Mouse (Mus musculus) liver, postnatal 0 days (tissue): ENCODE data around the gene Ugt1a5. TPM values are rescaled to one million over a fixed set of nuclear protein-coding genes. Genes with fewer than 3 reads are reported as not detected.
A peak's percentile ranks its signal among the peaks of the same experiment; 100 is the strongest.
"Not testable (repeated sequence)": the region's sequence is repeated elsewhere in the genome, so short reads cannot be mapped to it uniquely, and the experiment has no call there.

ENCODE experiments used
- ATAC-seq: fragments of 200-750 bp; cut with Nextera tagmentation; 2 replicates; pipeline ENCODE4 v1.8.0; 2017; ENCODE audit warnings: mild to moderate bottlenecking, moderate library complexity
- DNase-seq: peaks from one replicate; pipeline ENCODE4 v3.0.0-alpha.2; 2016
- H3K27ac ChIP-seq: fragments of 300-500 bp; sonication (generic); 2 replicates; pipeline ENCODE4 v1.5.1; 2014; ENCODE audit warnings: antibody characterized with exemption, moderate library complexity, mild to moderate bottlenecking, low read depth
- H3K27me3 ChIP-seq: fragments of 300-500 bp; sonication (generic); 2 replicates; pipeline ENCODE4 v1.6.1; 2014; ENCODE audit warnings: low read length, control low read depth, mixed read lengths; ENCODE audit not compliant: insufficient read depth
- H3K36me3 ChIP-seq: fragments of 300-500 bp; sonication (generic); replicated peaks from 2 replicates; pipeline ENCODE4 v1.6.1; 2014; ENCODE audit warnings: mild to moderate bottlenecking, control low read depth, low read length, moderate library complexity, mixed read lengths; ENCODE audit not compliant: insufficient read depth
- H3K4me1 ChIP-seq: fragments of 300-500 bp; sonication (generic); 2 replicates; pipeline ENCODE4 v1.6.1; 2014; ENCODE audit warnings: antibody characterized with exemption, mild to moderate bottlenecking, control low read depth; ENCODE audit not compliant: insufficient read depth
- H3K4me2 ChIP-seq: fragments of 300-500 bp; sonication (generic); 2 replicates; pipeline ENCODE4 v1.6.1; 2014; ENCODE audit warnings: low read depth, mild to moderate bottlenecking, low read length, moderate library complexity, mixed read lengths
- H3K4me3 ChIP-seq: fragments of 300-500 bp; sonication (generic); 2 replicates; pipeline ENCODE4 v1.5.1; 2014; ENCODE audit warnings: low read depth, low read length
- H3K9ac ChIP-seq: fragments of 300-500 bp; sonication (generic); replicated peaks from 2 replicates; pipeline ENCODE4 v1.6.1; 2014; ENCODE audit warnings: mild to moderate bottlenecking, moderate library complexity
- H3K9me3 ChIP-seq: fragments of 300-500 bp; sonication (generic); 2 replicates; pipeline ENCODE4 v1.6.1; 2016; ENCODE audit warnings: mild to moderate bottlenecking, control low read depth, low read length, mixed read lengths
- CTCF ChIP-seq: sonication (generic); IDR thresholded peaks from 2 replicates; pipeline ENCODE4 v1.5.1; 2016; ENCODE audit warnings: antibody characterized with exemption, low read depth
- EP300 ChIP-seq: IDR thresholded peaks from 2 replicates; pipeline ENCODE4 v1.6.1; 2016; ENCODE audit warnings: antibody characterized with exemption, low read depth, mild to moderate bottlenecking
- WGBS: fragments of 180-500 bp; shearing (Covaris S2); extraction: QIAGEN DNeasy Blood & Tissue Kit; methylation state at CpG from one replicate; pipeline ENCODE4 v1.1.7; 2014; ENCODE audit not compliant: insufficient replicate concordance; 5-methylcytosine and 5-hydroxymethylcytosine counted together
- polyA plus RNA-seq: library from polyadenylated mRNA; unstranded; fragments of >200 nt; fragmentation: Nextera tagmentation; extraction: Ambion mirVana; gene quantifications from 2 replicates; pipeline ENCODE4 v1.2.1, GENCODE M21; 2015

The Ugt1a5 gene
- polyA plus RNA-seq, 1 experiment from 2014 or later = 0.19 TPM

DNA sequence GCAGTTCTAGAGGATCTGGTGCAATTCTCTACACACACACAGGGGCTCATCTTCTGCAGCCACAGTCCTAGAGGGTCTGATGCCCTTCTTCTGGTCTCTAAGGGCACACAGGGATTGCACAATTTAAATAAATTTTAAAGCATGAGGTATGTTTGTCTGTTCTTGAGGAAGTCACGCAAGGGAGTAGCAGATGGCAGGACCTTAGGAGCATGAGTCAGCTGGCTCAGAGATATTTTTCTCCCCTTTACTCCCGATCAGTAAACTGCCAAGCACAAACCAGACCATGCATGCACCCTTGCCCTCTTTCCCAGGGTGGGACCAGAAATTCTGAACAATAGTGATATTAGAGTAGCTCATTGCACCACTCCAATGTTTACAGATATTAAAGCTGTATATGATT, 7.4 kb upstream of the Ugt1a5 start:
- H3K9me3 ChIP-seq = no peaks in the 10 kb centered on the region
- no peak overlapping the region for H3K9ac ChIP-seq
- H3K36me3 ChIP-seq = no peaks in the 10 kb centered on the region
- no peak overlapping the region for H3K4me3 ChIP-seq
- 40% methylated on average over 2 of the region's 2 CpGs for WGBS
- no peak overlapping the region for H3K4me2 ChIP-seq
- H3K27ac ChIP-seq = no peak overlapping the region
- H3K27me3 ChIP-seq = no peaks in the 10 kb centered on the region
- no peak for DNase-seq
- no peaks in the 10 kb centered on the region for H3K4me1 ChIP-seq
- TF ChIP-seq EP300 (no peak), CTCF (no peak)
- no peak for ATAC-seq

DNA sequence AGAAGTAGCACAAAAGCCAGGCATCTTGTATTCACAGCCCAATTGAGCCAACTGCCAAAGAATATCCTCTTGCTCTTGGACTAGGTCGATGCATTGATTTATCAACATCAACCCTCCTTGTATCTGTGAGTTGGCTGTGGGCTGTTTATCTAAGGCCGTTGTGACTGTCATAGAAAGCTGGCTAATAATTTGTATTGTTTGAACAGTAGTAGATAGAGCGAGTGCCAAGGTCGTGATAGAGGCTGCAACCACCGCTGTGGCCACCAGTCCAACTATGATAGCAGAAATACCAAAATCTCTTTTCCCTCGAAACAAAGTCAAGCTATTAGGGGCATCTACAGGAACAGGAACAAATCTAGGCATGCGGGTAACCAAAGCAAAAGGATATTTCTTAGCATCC, 6.4 kb downstream of the Ugt1a5 start:
- DNase-seq, H3K4me1 ChIP-seq, H3K27ac ChIP-seq, H3K4me2 ChIP-seq, H3K9ac ChIP-seq, H3K36me3 ChIP-seq, H3K27me3 ChIP-seq, H3K9me3 ChIP-seq, H3K4me3 ChIP-seq, ATAC-seq: not testable (repeated sequence)
- WGBS = 77% methylated on average over 5 of the region's 7 CpGs

DNA sequence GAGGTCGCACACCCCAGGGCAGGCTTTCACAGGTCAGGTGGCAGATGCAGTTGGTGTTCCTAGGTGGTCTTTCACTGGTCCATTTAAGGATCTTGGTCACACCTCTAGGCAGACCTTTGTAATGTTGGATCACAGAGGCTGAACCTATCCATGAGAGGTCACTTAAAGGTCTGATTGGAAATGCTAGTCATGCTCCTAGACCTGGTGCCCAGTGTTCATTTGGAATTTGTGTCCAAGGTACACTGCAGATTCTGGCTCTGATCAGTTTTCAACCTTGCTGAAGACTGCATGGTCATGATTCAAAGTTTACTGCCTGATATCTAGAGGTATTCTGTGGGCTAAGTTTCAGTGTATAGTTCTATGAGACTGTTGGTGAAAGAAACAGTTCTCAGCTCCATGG, 13.8 kb downstream of the Ugt1a5 start:
- ATAC-seq (peak; percentile 75), DNase-seq (no peak)
- 50% methylated on average over 1 of the region's 1 CpGs for WGBS
- H3K9me3 ChIP-seq = peaks cover 11% of the 10 kb centered on the region
- H3K9ac ChIP-seq = no peak overlapping the region
- peak overlapping the region; percentile 41; the same call in 1 of the 2 replicates for H3K27ac ChIP-seq
- H3K4me2 ChIP-seq = no peak overlapping the region
- no peak overlapping the region for H3K4me3 ChIP-seq
- no peak for TF ChIP-seq EP300
- no peak for TF ChIP-seq CTCF
- H3K4me1 ChIP-seq = no peaks in the 10 kb centered on the region
- H3K27me3 ChIP-seq = no peaks in the 10 kb centered on the region
- H3K36me3 ChIP-seq = no peaks in the 10 kb centered on the region

DNA sequence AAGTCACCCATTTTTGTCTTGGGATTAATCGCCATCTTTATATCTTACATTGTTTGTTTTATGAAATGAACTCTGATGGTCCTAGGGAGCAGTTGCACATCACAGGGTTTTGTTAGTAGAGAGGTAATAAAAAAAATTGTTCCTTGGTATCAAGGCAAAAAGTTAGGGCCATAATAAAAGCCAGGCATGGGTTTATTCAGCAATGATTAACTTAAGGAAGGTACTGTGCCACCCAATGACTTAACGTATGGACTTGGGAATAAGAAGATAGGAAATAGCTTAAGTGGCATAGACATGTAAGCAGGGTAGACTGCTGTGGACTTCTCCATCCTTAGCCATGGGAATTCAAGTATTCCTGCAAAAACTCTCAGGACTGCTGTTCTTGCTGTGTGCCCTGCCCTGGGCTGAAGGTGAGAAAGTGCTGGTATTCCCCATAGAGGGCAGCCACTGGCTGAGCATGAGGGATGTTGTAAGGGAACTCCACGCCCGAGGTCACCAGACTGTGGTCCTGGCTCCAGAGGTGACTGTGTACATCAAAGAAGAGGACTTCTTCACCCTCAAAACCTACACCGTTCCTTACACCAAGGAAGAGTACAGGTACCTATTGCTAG, 20.6 kb downstream of the Ugt1a5 start:
- Histone ChIP-seq H3K9ac (no peak overlapping the region), H3K4me1 (no peaks in the 10 kb centered on the region), H3K4me3 (no peak overlapping the region), H3K27me3 (no peaks in the 10 kb centered on the region), H3K9me3 (no peaks in the 10 kb centered on the region), H3K36me3 (no peaks in the 10 kb centered on the region), H3K4me2 (no peak overlapping the region), H3K27ac (no peak overlapping the region)
- DNase-seq = no peak
- no peak for TF ChIP-seq CTCF
- no peak for TF ChIP-seq EP300
- ATAC-seq = no peak
- 73% methylated on average over 5 of the region's 5 CpGs for WGBS

DNA sequence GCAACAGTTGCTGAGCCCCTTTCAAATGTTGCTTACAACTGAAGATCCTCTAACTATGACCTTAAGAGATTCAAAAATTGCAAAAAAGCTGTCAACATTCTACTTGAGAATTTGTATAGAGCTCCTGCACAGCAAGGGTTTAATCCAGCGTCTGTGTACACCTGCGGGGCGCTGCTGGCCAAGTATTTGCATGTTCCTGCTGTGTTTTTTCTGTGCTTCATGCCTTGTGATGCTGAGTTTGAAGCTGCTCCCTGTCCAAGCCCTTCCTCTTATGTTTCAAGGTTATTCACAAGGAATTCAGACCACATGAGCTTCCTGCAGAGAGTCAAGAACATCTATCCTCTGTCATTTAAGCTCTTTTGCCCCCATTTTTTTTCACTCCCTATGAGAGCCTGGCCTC, 26.3 kb downstream of the Ugt1a5 start:
- WGBS = 68% methylated on average over 3 of the region's 3 CpGs
- Histone ChIP-seq H3K27me3 (no peaks in the 10 kb centered on the region), H3K4me1 (no peaks in the 10 kb centered on the region), H3K4me2 (no peak overlapping the region), H3K27ac (no peak overlapping the region), H3K36me3 (no peaks in the 10 kb centered on the region), H3K9ac (no peak overlapping the region), H3K9me3 (no peaks in the 10 kb centered on the region), H3K4me3 (no peak overlapping the region)
- no peak for ATAC-seq
- TF ChIP-seq CTCF (no peak), EP300 (no peak)
- no peak for DNase-seq

DNA sequence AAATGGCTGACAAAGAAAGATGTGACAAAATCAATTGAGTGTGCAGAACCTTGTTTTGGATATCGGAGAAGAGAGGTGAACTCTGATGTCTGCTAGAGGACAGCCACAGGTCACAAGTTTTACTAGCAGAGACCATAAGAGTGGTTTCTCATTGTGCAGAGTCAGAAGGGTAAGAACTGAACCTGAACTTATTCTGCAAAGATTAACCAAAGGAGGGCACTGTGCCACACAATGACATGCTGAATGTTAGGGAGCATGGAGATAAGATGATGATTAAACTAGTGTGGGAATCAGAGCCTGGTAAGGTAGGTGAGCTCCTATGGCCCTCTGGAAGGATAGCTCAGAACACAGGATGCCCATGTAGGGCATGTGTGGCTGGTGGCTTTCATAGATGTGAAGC, 29.9 kb downstream of the Ugt1a5 start:
- H3K4me1 ChIP-seq = no peaks in the 10 kb centered on the region
- no peak for TF ChIP-seq EP300
- TF ChIP-seq CTCF = no peak
- no peak overlapping the region for H3K4me3 ChIP-seq
- H3K27ac ChIP-seq = no peak overlapping the region
- WGBS = 83% methylated on average over 1 of the region's 1 CpGs
- no peak overlapping the region for H3K9ac ChIP-seq
- DNase-seq (no peak), ATAC-seq (no peak)
- H3K36me3 ChIP-seq = no peaks in the 10 kb centered on the region
- H3K9me3 ChIP-seq = no peaks in the 10 kb centered on the region
- H3K27me3 ChIP-seq = no peaks in the 10 kb centered on the region
- H3K4me2 ChIP-seq = no peak overlapping the region

DNA sequence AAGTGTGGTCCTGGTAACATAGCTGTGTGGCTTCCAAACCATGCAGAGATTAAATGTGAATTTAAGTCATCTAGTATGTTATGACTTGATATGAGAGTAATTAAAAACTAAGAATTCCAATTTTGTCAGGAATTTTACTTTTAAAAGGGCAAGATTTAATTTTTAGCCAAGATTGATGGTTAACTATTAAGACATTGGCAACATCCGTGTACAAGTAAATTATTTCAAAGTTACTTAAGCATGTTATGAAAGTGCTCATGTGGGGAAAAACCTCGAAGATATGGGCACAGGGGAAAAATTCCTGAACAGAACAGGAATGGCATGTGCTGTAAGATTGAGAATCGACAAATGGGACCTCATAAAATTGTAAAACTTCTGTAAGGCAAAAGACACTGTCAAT, 31.6 kb downstream of the Ugt1a5 start:
- H3K4me1 ChIP-seq = no peaks in the 10 kb centered on the region
- H3K4me3 ChIP-seq = no peak overlapping the region
- ATAC-seq = no peak
- H3K9ac ChIP-seq = no peak overlapping the region
- DNase-seq = no peak
- H3K27ac ChIP-seq = no peak overlapping the region
- H3K27me3 ChIP-seq = no peaks in the 10 kb centered on the region
- no peak overlapping the region for H3K4me2 ChIP-seq
- no peaks in the 10 kb centered on the region for H3K9me3 ChIP-seq
- no peak for TF ChIP-seq CTCF
- no peak for TF ChIP-seq EP300
- no peaks in the 10 kb centered on the region for H3K36me3 ChIP-seq
- 68% methylated on average over 3 of the region's 3 CpGs for WGBS
